Mouse (Mus musculus) midbrain, embryonic 13.5 days (tissue): ENCODE measurements around the gene Glmp. TPM values are rescaled to one million over a fixed set of nuclear protein-coding genes. Genes with fewer than 3 reads are reported as not detected.
A peak's percentile ranks its signal among the peaks of the same experiment; 100 is the strongest.
"Not testable (repeated sequence)": the region's sequence is repeated elsewhere in the genome, so short reads cannot be mapped to it uniquely, and the experiment has no call there.

Experiments used
- ATAC-seq: fragments of 200-750 bp; cut with Nextera tagmentation; 2 replicates; pipeline ENCODE4 v1.8.0; 2017; ENCODE audit warnings: mild to moderate bottlenecking, moderate TSS enrichment, moderate library complexity
- H3K27ac ChIP-seq: fragments of 300-500 bp; sonication (generic); 2 replicates; pipeline ENCODE4 v1.5.1; 2015; ENCODE audit warnings: inconsistent platforms, mild to moderate bottlenecking, moderate library complexity
- H3K27me3 ChIP-seq: fragments of 300-500 bp; sonication (generic); 2 replicates; pipeline ENCODE4 v1.6.1; 2015; ENCODE audit warnings: mild to moderate bottlenecking, inconsistent platforms
- H3K36me3 ChIP-seq: fragments of 300-500 bp; sonication (generic); 2 replicates; pipeline ENCODE4 v1.6.1; 2015; ENCODE audit warnings: mild to moderate bottlenecking, inconsistent platforms
- H3K4me1 ChIP-seq: fragments of 300-500 bp; sonication (generic); replicated peaks from 2 replicates; pipeline ENCODE4 v1.6.1; 2015; ENCODE audit warnings: inconsistent platforms
- H3K4me2 ChIP-seq: fragments of 300-500 bp; sonication (generic); replicated peaks from 2 replicates; pipeline ENCODE4 v1.6.1; 2015; ENCODE audit warnings: moderate library complexity, mild to moderate bottlenecking, inconsistent platforms
- H3K4me3 ChIP-seq: fragments of 300-500 bp; sonication (generic); replicated peaks from 2 replicates; pipeline ENCODE4 v1.5.1; 2015; ENCODE audit warnings: mild to moderate bottlenecking, inconsistent platforms
- H3K9ac ChIP-seq: fragments of 300-500 bp; sonication (generic); replicated peaks from 2 replicates; pipeline ENCODE4 v1.6.1; 2015; ENCODE audit warnings: mild to moderate bottlenecking, inconsistent platforms
- H3K9me3 ChIP-seq: fragments of 300-500 bp; sonication (generic); 2 replicates; pipeline ENCODE4 v1.6.1; 2016; ENCODE audit warnings: mild to moderate bottlenecking, inconsistent platforms
- WGBS: fragments of 180-500 bp; shearing (Covaris S2); methylation state at CpG from one replicate; pipeline ENCODE4 v1.1.7; 2015; 5-methylcytosine and 5-hydroxymethylcytosine counted together
- polyA plus RNA-seq: library from polyadenylated mRNA; unstranded; fragments of >200 nt; fragmentation: Nextera tagmentation; extraction: Ambion mirVana; gene quantifications from 2 replicates; pipeline ENCODE4 v1.2.1, GENCODE M21; 2015

The Glmp gene
- polyA plus RNA-seq, 1 experiment from 2014 or later, result 104 TPM

DNA sequence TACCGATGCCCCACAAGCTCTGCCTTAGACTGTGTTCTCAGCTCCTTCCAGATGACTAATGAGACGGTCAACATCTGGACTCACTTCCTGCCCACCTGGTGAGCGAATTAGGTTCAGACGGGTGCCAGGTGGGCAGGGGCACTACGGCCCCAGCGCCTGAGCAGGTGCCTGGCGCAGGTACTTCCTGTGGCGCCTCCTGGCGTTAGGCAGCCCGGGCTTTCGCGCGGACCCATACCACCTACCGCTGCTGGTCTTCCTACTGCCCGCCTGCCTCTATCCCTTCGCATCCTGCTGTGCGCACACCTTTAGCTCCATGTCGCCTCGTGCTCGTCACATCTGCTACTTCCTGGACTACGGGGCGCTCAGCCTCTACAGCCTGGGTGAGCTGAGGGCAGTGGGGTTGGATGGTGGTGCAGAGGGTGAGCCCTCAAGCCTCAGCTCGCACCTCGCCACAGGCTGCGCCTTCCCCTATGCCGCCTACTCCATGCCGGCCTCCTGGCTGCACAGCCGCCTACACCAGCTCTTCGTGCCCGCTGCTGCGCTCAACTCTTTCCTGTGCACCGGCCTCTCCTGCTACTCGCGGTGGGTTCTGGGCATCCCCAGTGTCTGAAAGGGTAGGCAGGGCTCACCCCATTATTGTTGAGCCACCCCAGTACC is 41.0 kb downstream of the Glmp start:
- Histone ChIP-seq H3K4me2 (no peak overlapping the region), H3K9me3 (peaks cover 11% of the 10 kb centered on the region), H3K4me3 (no peak overlapping the region), H3K4me1 (0 out of 2 replicates have a peak, but pooled peaks cover 3% of the 10 kb centered on the region), H3K27ac (no peak overlapping the region), H3K36me3 (peaks cover 27% of the 10 kb centered on the region), H3K27me3 (peaks cover 26% of the 10 kb centered on the region), H3K9ac (no peak overlapping the region)
- WGBS, result 41% methylated on average over 34 of the region's 34 CpGs
- no peak for ATAC-seq

DNA sequence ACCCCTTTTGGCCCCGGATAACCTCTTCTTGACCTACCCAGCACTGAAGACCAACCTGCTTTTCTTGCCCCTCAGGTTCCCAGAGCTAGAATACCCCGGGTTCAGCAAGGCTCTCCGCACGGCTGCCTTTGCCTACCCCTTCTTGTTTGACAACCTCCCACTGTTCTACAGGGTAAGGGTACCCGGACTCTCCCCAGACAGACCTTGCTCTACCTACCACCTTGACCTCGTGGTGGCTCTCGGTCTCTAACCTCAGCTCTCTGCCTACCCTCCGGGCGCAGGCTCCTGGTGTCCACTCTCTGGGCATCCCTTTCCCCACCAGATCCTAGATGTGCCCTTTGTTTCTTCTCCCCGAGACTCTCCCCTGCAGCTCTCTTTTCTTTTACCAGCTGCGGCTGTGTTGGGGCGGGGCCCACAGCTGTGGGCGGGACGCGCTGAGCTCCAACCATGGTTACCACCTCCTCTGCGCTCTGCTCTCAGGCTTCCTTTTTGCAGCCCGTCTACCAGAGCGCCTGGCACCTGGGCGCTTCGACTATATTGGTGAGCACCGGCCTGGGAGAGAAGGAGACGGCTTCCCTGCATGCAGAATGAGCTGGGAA is 42.1 kb downstream of the Glmp start:
- H3K36me3 ChIP-seq, result peaks cover 16% of the 10 kb centered on the region
- H3K27ac ChIP-seq, result 0 out of 2 replicates have a peak overlapping the region, but pooled peaks have one; percentile 47
- H3K4me1 ChIP-seq, result not testable (repeated sequence)
- ATAC-seq, result peak; percentile 87
- peaks cover 11% of the 10 kb centered on the region for H3K9me3 ChIP-seq
- H3K4me3 ChIP-seq, result peak overlapping the region; percentile 25
- WGBS, result under 1% methylated on average over 21 of the region's 22 CpGs
- H3K4me2 ChIP-seq, result peak overlapping the region; percentile 46
- peaks cover 26% of the 10 kb centered on the region for H3K27me3 ChIP-seq
- H3K9ac ChIP-seq, result 0 out of 2 replicates have a peak overlapping the region, but pooled peaks have one; percentile 32

- peak; percentile 68 for ATAC-seq
These were observed 42.7 kb downstream of the Glmp start for GRCm38 (mm10) chr3:88367517-88367916.

GRCm38 (mm10) chr3:88368511-88368910 is 43.7 kb downstream of the Glmp start:
- Histone ChIP-seq H3K27me3 (peaks cover 26% of the 10 kb centered on the region), H3K9me3 (peaks cover 11% of the 10 kb centered on the region)
- not testable (repeated sequence) for H3K4me3 ChIP-seq, H3K36me3 ChIP-seq, H3K4me1 ChIP-seq, ATAC-seq, H3K4me2 ChIP-seq, H3K9ac ChIP-seq, H3K27ac ChIP-seq
- WGBS, result 89% methylated on average over 7 of the region's 7 CpGs

More at GRCm38 (mm10) chr3:88367517-88367916, 42.7 kb downstream of the Glmp start:
- H3K9ac ChIP-seq, H3K4me2 ChIP-seq, H3K4me3 ChIP-seq, H3K27ac ChIP-seq, H3K36me3 ChIP-seq, H3K4me1 ChIP-seq: not testable (repeated sequence)
- peaks cover 26% of the 10 kb centered on the region for H3K27me3 ChIP-seq
- 46% methylated on average over 3 of the region's 7 CpGs for WGBS
- peaks cover 11% of the 10 kb centered on the region for H3K9me3 ChIP-seq

GRCm38 (mm10) chr3:88372643-88373042 is 47.8 kb downstream of the Glmp start, which contains the start of gene Bglap3:
Gene Bglap3 (minus strand): TSS chr3:88372743.
- 93% methylated on average over 9 of the region's 9 CpGs for WGBS
- H3K36me3 ChIP-seq, H3K4me3 ChIP-seq, H3K27me3 ChIP-seq, ATAC-seq, H3K27ac ChIP-seq, H3K4me1 ChIP-seq, H3K4me2 ChIP-seq, H3K9ac ChIP-seq: not testable (repeated sequence)
- peaks cover 11% of the 10 kb centered on the region for H3K9me3 ChIP-seq

DNA sequence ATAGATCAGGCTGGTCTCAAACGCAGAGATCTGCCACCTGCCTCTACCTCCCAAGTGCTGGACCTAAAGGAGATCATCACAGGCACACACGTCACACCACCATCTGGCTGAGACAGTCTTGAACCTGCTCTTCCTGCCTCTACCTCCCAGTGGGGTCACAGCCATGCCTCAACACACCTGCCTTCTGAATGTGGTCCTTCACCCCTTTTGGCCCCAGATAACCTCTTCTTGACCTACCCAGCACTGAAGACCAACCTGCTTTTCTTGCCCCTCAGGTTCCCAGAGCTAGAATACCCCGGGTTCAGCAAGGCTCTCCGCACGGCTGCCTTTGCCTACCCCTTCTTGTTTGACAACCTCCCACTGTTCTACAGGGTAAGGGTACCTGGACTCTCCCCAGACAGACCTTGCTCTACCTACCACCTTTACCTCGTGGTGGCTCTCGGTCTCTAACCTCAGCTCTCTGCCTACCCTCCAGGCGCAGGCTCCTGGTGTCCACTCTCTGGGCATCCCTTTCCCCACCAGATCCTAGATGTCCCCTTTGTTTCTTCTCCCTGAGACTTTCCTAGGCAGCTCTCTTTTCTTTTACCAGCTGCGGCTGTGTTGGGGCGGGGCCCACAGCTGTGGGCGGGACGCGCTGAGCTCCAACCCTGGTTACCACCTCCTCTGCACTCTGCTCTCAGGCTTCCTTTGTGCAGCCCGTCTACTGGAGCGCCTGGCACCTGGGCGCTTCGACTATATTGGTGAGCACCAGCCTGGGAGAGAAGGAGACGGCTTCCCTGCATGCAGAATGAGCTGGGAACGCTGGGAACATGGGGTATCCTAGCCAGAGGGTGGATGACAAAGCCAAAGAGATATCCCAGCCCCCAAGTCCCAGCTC is 51.2 kb downstream of the Glmp start:
- H3K4me3 ChIP-seq, result peak overlapping the region; percentile 14
- H3K4me1 ChIP-seq, H3K36me3 ChIP-seq, H3K9me3 ChIP-seq, H3K27me3 ChIP-seq: not testable (repeated sequence)
- WGBS, result 9% methylated on average over 19 of the region's 19 CpGs
- peak overlapping the region; percentile 65 for H3K27ac ChIP-seq
- H3K4me2 ChIP-seq, result peak overlapping the region; percentile 36
- peak; percentile 91 for ATAC-seq
- H3K9ac ChIP-seq, result peak overlapping the region; percentile 41; the same call in 1 of the 2 replicates

- not testable (repeated sequence) for H3K27me3 ChIP-seq, H3K9me3 ChIP-seq, H3K4me3 ChIP-seq, H3K9ac ChIP-seq, H3K36me3 ChIP-seq
- Histone ChIP-seq H3K27ac (peak overlapping the region; percentile 65; the same call in 1 of the 2 replicates), H3K4me2 (peak overlapping the region; percentile 36; the same call in 1 of the 2 replicates), H3K4me1 (peaks cover 10% of the 10 kb centered on the region)
- 30% methylated on average over 6 of the region's 7 CpGs for WGBS
- ATAC-seq, result peak; percentile 9
These were observed 51.8 kb downstream of the Glmp start for GRCm38 (mm10) chr3:88376644-88377043.

DNA sequence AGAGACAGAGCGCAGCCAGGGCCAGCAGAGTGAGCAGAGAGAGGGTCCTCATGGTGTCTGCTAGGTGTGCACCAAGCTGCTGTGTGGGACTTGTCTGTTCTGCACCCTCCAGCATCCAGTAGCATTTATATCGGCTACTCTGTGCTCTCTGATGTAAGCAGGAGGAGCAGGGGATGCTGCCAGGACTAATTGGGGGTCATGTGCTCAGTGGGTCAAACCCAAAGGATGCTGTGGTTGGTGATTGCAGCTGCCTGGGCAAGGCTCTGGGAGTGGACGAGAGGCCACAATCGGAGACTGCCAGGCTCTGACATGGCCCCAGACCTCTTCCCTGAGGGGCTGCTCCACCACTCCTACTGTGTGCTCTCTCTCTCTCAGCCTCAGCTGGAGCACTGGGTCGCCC is 53.8 kb downstream of the Glmp start, which contains the start of gene Bglap2:
Gene Bglap2 (minus strand): TSS at position 101 of the 400 bp plus-strand sequence.
- H3K9ac ChIP-seq, H3K9me3 ChIP-seq, H3K4me3 ChIP-seq, H3K36me3 ChIP-seq, H3K4me2 ChIP-seq, H3K27me3 ChIP-seq, ATAC-seq, H3K27ac ChIP-seq: not testable (repeated sequence)
- peaks cover 14% of the 10 kb centered on the region for H3K4me1 ChIP-seq
- WGBS, result 81% methylated on average over 5 of the region's 5 CpGs

Other genes with a start within 250 kb of the Glmp start
- not detected in 2 replicates for gene Ttc24, start 246.7 kb upstream of the Glmp start, polyA plus RNA-seq
- gene Iqgap3, start 243.1 kb upstream of the Glmp start, polyA plus RNA-seq, result 6.2 and 6.6 TPM in 2 replicates
- 15.1 and 16.9 TPM in 2 replicates for gene Mef2d, start 182.7 kb upstream of the Glmp start, polyA plus RNA-seq
- gene Rhbg, start 70.3 kb upstream of the Glmp start, polyA plus RNA-seq, result 0.12 TPM in 1 of 2 replicates, not detected in the other
- gene Gm38392, start 37.8 kb upstream of the Glmp start, polyA plus RNA-seq, result 0.16 TPM in 1 of 2 replicates, not detected in the other
- gene Tsacc, start 28.0 kb upstream of the Glmp start, polyA plus RNA-seq, result 11.2 and 11.6 TPM in 2 replicates
- gene Cct3, start 27.9 kb upstream of the Glmp start, polyA plus RNA-seq, result 529 and 545 TPM in 2 replicates
- gene Tmem79, start 11.1 kb downstream of the Glmp start, polyA plus RNA-seq, result 0.66 and 2.0 TPM in 2 replicates
- gene Smg5, start 11.2 kb downstream of the Glmp start, polyA plus RNA-seq, result 70.1 and 78.3 TPM in 2 replicates
- gene Paqr6, start 39.6 kb downstream of the Glmp start, polyA plus RNA-seq, result 0.77 and 1.0 TPM in 2 replicates
- not detected in 2 replicates for gene Bglap3, start 47.7 kb downstream of the Glmp start, polyA plus RNA-seq
- not detected in 2 replicates for gene Bglap2, start 53.7 kb downstream of the Glmp start, polyA plus RNA-seq
- gene Bglap, start 59.4 kb downstream of the Glmp start, polyA plus RNA-seq, result not detected in 2 replicates
- gene Pmf1, start 85.3 kb downstream of the Glmp start, polyA plus RNA-seq, result 51.7 and 56.8 TPM in 2 replicates
- gene Slc25a44, start 100.1 kb downstream of the Glmp start, polyA plus RNA-seq, result 28.7 and 29.7 TPM in 2 replicates
- 28.8 and 31.1 TPM in 2 replicates for gene Sema4a, start 136.2 kb downstream of the Glmp start, polyA plus RNA-seq
- 21.4 and 23.4 TPM in 2 replicates for gene Lmna, start 184.9 kb downstream of the Glmp start, polyA plus RNA-seq
- 49.5 and 51.5 TPM in 2 replicates for gene Mex3a, start 207.4 kb downstream of the Glmp start, polyA plus RNA-seq
- not detected in 2 replicates for gene Rab25, start 223.3 kb downstream of the Glmp start, polyA plus RNA-seq
- 181 and 182 TPM in 2 replicates for gene Lamtor2, start 228.1 kb downstream of the Glmp start, polyA plus RNA-seq
- gene Ubqln4, start 228.7 kb downstream of the Glmp start, polyA plus RNA-seq, result 39.1 and 46.7 TPM in 2 replicates